Mouse (Mus musculus) heart, embryonic 14.5 days (tissue): ENCODE measurements at regions not wholly inside any gene's neighbourhood (a gene's known extent, or its start where the extent isn't known, plus 50 kb on each side); places are given as distances from the start of the nearest gene placed in this dataset.

Source experiments
- ATAC-seq: fragments of 200-750 bp; cut with Nextera tagmentation; 2 replicates; pipeline ENCODE4 v1.8.0; 2017; ENCODE audit warnings: low read depth, moderate TSS enrichment; ENCODE audit not compliant: insufficient number of reproducible peaks, insufficient read depth, low FRiP score
- H3K27ac ChIP-seq, 2 experiments: fragments of 200-500 bp in 1 of 2; fragments of 300-500 bp in 1 of 2; sonication (generic) in 1 of 2; replicated peaks in 1 of 2; 2 replicates each; pipeline ENCODE4 v1.5.1; 2012 to 2014; ENCODE audit warnings: low read depth in 2 of 2, low read length in 2 of 2, control low read depth in 1 of 2, mild to moderate bottlenecking in 1 of 2, mixed read lengths in 1 of 2; ENCODE audit not compliant: control insufficient read depth in 1 of 2, insufficient read depth in 1 of 2
- H3K27me3 ChIP-seq: fragments of 300-500 bp; sonication (generic); 2 replicates; pipeline ENCODE4 v1.6.1; 2014; ENCODE audit warnings: mild to moderate bottlenecking, low read length, control low read depth; ENCODE audit not compliant: control insufficient read depth, insufficient read depth
- H3K36me3 ChIP-seq: fragments of 300-500 bp; sonication (generic); 2 replicates; pipeline ENCODE4 v1.6.1; 2014; ENCODE audit warnings: mild to moderate bottlenecking, control low read depth, low read length, mixed read lengths; ENCODE audit not compliant: control insufficient read depth, insufficient read depth
- H3K4me1 ChIP-seq, 2 experiments: fragments of 200-500 bp in 1 of 2; fragments of 300-500 bp in 1 of 2; sonication (generic) in 1 of 2; 2 replicates each; pipeline ENCODE4 v1.6.1; 2012 to 2014; ENCODE audit warnings: low read length in 2 of 2, control low read depth in 1 of 2, mixed read lengths in 1 of 2; ENCODE audit not compliant: control insufficient read depth in 2 of 2, insufficient read depth in 2 of 2
- H3K4me2 ChIP-seq: fragments of 300-500 bp; sonication (generic); 2 replicates; pipeline ENCODE4 v1.6.1; 2014; ENCODE audit warnings: mild to moderate bottlenecking, low read length
- H3K4me3 ChIP-seq, 2 experiments: fragments of 200-500 bp in 1 of 2; fragments of 300-500 bp in 1 of 2; sonication (generic) in 1 of 2; 2 replicates each; pipeline ENCODE4 v1.5.1; 2012 to 2014; ENCODE audit warnings: low read length in 2 of 2, mild to moderate bottlenecking in 2 of 2, control low read depth in 1 of 2, low read depth in 1 of 2, moderate library complexity in 1 of 2; ENCODE audit not compliant: control insufficient read depth in 1 of 2, insufficient read depth in 1 of 2
- H3K9ac ChIP-seq: fragments of 300-500 bp; sonication (generic); 2 replicates; pipeline ENCODE4 v1.6.1; 2014; ENCODE audit warnings: mild to moderate bottlenecking, low read length
- H3K9me3 ChIP-seq: fragments of 300-500 bp; sonication (generic); 2 replicates; pipeline ENCODE4 v1.6.1; 2016; ENCODE audit warnings: low read length, control low read depth; ENCODE audit not compliant: control insufficient read depth
- WGBS: fragments of 180-500 bp; shearing (Covaris S2); extraction: QIAGEN DNeasy Blood & Tissue Kit; methylation state at CpG from one replicate; pipeline ENCODE4 v1.1.7; 2014; 5-methylcytosine and 5-hydroxymethylcytosine counted together

- Histone ChIP-seq H3K9me3 (no peaks in the 10 kb centered on the region), H3K4me2 (no peak overlapping the region), H3K27ac (no peak overlapping the region), H3K4me3 (no peak overlapping the region), H3K36me3 (no peaks in the 10 kb centered on the region), H3K4me1 (no peaks in the 10 kb centered on the region), H3K27me3 (no peaks in the 10 kb centered on the region), H3K9ac (no peak overlapping the region)
- WGBS, result 50% methylated on average over 5 of the region's 5 CpGs
- ATAC-seq, result no peak
Measured at GRCm38 (mm10) chr8:86208812-86209262, 368.1 kb downstream of the Phkb start.

GRCm38 (mm10) chr8:86204421-86205229 is 363.9 kb downstream of the Phkb start:
- no peak overlapping the region for H3K4me3 ChIP-seq
- H3K9me3 ChIP-seq, result no peaks in the 10 kb centered on the region
- H3K4me2 ChIP-seq, result no peak overlapping the region
- H3K4me1 ChIP-seq, result no peaks in the 10 kb centered on the region
- no peak for ATAC-seq
- whole genome bisulfite sequencing, result 64% methylated on average over 6 of the region's 6 CpGs
- no peaks in the 10 kb centered on the region for H3K27me3 ChIP-seq
- no peak overlapping the region for H3K27ac ChIP-seq
- H3K36me3 ChIP-seq, result no peaks in the 10 kb centered on the region
- H3K9ac ChIP-seq, result no peak overlapping the region

GRCm38 (mm10) chr8:86203107-86203506 is 362.3 kb downstream of the Phkb start:
- ATAC-seq, result no peak
- no peaks in the 10 kb centered on the region for H3K4me1 ChIP-seq
- no peaks in the 10 kb centered on the region for H3K9me3 ChIP-seq
- H3K9ac ChIP-seq, result no peak overlapping the region
- no peaks in the 10 kb centered on the region for H3K27me3 ChIP-seq
- no peak overlapping the region for H3K4me3 ChIP-seq
- no peak overlapping the region for H3K27ac ChIP-seq
- H3K36me3 ChIP-seq, result no peaks in the 10 kb centered on the region
- WGBS, result 66% methylated on average over 9 of the region's 9 CpGs
- no peak overlapping the region for H3K4me2 ChIP-seq

DNA sequence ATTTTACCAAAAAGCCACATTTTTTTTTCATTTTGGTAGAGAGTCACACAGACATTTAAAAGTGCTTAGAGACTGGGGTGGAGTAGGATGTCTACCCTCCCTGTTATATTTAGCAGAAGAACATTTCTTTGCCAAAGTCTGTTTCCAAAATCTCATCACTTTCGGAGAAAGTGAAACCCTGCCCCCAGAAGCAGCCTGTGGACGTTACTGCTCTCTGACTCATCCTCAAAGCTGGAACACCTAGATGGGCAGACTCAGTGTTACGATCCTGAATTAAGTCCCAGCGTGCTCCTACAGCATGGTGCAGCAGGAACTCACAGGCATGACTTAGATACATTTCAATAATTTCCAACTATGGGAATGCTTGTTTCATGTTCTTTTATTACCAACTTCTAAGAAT is 361.1 kb downstream of the Phkb start:
- no peak overlapping the region for H3K4me2 ChIP-seq
- ATAC-seq, result no peak
- H3K4me1 ChIP-seq, result no peaks in the 10 kb centered on the region
- no peaks in the 10 kb centered on the region for H3K9me3 ChIP-seq
- no peak overlapping the region for H3K9ac ChIP-seq
- no peaks in the 10 kb centered on the region for H3K27me3 ChIP-seq
- H3K36me3 ChIP-seq, result no peaks in the 10 kb centered on the region
- no peak overlapping the region for H3K4me3 ChIP-seq
- 70% methylated on average over 4 of the region's 4 CpGs for WGBS
- no peak overlapping the region for H3K27ac ChIP-seq

- ATAC-seq, result no peak
- no peaks in the 10 kb centered on the region for H3K4me1 ChIP-seq
- no peaks in the 10 kb centered on the region for H3K27me3 ChIP-seq
- no peak overlapping the region for H3K9ac ChIP-seq
- 70% methylated on average over 4 of the region's 4 CpGs for WGBS
- H3K36me3 ChIP-seq, result no peaks in the 10 kb centered on the region
- no peak overlapping the region for H3K4me2 ChIP-seq
- H3K4me3 ChIP-seq, result no peak overlapping the region
- H3K27ac ChIP-seq, result no peak overlapping the region
- no peaks in the 10 kb centered on the region for H3K9me3 ChIP-seq
Measured at GRCm38 (mm10) chr8:86192262-86192661, 351.5 kb downstream of the Phkb start.

DNA sequence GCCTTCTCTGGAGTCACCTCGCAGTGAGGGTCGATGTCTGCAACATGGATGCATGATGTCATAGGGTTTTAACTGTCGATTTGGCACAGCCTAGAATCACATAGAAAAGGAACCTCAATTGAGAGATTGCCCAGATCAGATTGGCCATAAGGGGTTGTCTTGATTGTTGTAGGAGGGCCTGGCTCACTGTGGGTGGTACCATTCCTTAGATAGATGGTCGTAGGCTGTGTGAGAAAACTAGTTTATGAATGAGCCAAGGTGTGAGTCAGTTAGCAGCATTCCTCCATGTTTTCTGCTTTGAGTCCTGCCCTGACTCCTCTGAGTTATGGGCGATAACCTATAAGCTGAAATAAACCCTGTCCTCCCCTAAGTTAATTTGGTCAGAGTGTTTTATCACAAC is 343.9 kb downstream of the Phkb start:
- 82% methylated on average over 5 of the region's 5 CpGs for WGBS
- no peak overlapping the region for H3K4me3 ChIP-seq

GRCm38 (mm10) chr8:86180793-86181192 is 340.0 kb downstream of the Phkb start:
- no peak overlapping the region for H3K9ac ChIP-seq
- H3K9me3 ChIP-seq, result no peaks in the 10 kb centered on the region
- ATAC-seq, result no peak
- no peaks in the 10 kb centered on the region for H3K4me1 ChIP-seq
- no peak overlapping the region for H3K27ac ChIP-seq
- no peaks in the 10 kb centered on the region for H3K36me3 ChIP-seq
- no peak overlapping the region for H3K4me2 ChIP-seq
- H3K27me3 ChIP-seq, result no peaks in the 10 kb centered on the region
- no peak overlapping the region for H3K4me3 ChIP-seq
- 68% methylated on average over 3 of the region's 3 CpGs for WGBS

More for the DNA sequence above, 343.9 kb downstream of the Phkb start:
- Histone ChIP-seq H3K4me2 (no peak overlapping the region), H3K27me3 (no peaks in the 10 kb centered on the region), H3K9me3 (no peaks in the 10 kb centered on the region), H3K4me1 (no peaks in the 10 kb centered on the region), H3K9ac (no peak overlapping the region), H3K27ac (no peak overlapping the region), H3K36me3 (no peaks in the 10 kb centered on the region)
- no peak for ATAC-seq

DNA sequence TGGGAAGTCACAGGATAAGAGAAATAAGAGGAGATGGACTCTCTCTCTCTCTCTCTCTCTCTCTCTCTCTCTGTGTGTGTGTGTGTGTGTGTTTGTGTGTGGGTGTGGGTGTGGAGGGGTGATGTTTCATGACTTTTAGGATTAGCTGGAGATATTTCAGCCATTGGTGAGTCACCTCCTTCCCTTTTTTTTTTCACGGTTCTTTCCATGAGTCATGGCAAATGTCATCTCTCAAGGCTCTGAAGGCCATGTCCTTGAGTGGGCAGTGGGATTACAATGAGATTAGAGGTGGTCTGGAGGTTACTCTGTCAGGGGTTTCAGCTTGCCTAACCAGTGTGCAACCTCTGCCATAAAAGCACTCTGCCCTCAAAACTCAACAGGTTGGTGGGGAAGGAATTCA is 329.3 kb downstream of the Phkb start:
- no peaks in the 10 kb centered on the region for H3K4me1 ChIP-seq
- no peaks in the 10 kb centered on the region for H3K27me3 ChIP-seq
- H3K4me2 ChIP-seq, result no peak overlapping the region
- no peak overlapping the region for H3K9ac ChIP-seq
- WGBS, result 50% methylated on average over 1 of the region's 1 CpGs
- no peak overlapping the region for H3K27ac ChIP-seq
- no peaks in the 10 kb centered on the region for H3K36me3 ChIP-seq
- no peak for ATAC-seq
- H3K4me3 ChIP-seq, result no peak overlapping the region
- no peaks in the 10 kb centered on the region for H3K9me3 ChIP-seq
